Mouse (Mus musculus) ES-Bruce4 (cell line): Measurements from ENCODE around the gene Trnau1ap.

Experiments
- EP300 ChIP-seq: IDR thresholded peaks from 2 replicates; pipeline ENCODE4 v1.6.1; 2011; ENCODE audit warnings: low read depth, low read length; ENCODE audit not compliant: insufficient read depth
- POLR2A ChIP-seq: IDR thresholded peaks from one replicate; pipeline ENCODE4 v1.8.1; 2011; ENCODE audit warnings: low read length; ENCODE audit not compliant: insufficient read depth

DNA sequence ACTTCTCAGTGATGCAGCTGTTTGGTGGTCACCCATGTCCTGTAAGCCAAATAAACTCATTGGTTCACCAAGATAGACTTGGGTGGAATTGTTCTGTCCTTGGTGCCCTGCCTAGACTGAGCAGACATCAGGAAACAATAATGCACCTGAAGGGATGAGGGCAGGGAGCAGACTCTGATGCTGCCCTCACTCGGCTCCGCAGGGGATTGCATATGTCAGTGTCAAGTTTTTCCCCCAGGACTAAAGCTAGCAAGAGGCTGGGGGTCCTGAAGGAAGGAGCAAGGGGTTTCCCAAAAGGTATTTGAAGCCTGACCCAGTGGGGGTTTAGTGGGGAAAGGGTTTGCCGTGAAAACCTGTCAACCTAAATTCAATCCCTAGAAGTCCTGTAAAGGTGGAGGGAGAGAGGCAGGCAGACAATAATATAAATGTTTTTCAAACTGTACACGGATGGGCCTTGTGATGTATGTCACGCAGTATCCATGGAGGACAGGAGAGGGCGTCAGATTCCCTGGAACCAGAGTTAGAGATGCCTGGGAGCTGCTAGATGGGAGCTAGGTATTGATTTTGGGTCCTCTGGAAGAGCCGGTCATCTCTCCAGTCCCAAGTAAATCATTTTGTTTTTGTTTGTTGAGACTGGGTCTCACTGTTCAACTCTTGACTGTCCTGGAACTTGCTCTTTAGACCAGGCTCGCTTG is 33.5 kb downstream of the Trnau1ap start:
- TF ChIP-seq POLR2A (no peak), EP300 (no peak)
